Mouse (Mus musculus): Measurements from ENCODE around the gene Bag3.

DNA sequence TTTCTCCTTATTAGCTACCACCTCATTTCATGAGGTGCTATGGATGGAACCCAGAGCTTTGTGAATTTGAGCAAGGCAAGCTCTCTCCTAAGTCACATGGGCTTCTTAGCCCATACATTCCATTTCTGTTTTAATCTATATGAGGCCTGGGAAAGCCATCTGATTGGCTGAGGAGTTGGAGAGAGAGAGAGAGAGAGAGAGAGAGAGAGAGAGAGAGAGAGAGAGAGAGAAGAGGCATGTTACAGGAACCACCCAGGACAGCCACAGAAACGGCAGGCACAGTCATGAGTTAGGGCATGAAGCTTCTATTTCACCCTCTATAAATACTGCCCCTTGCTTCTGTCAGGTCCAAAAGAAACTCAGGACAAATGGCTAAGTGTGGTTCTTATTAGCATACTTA, 54.2 kb downstream of the Bag3 start:
- TF ChIP-seq CTCF (IDR thresholded peaks at IDR 0.05), result no peak
- TF ChIP-seq EP300 (IDR thresholded peaks at IDR 0.05; ENCODE audit: insufficient read depth, low read depth, low read length), result no peak
- no peak for TF ChIP-seq POLR2A (IDR thresholded peaks at IDR 0.05; ENCODE audit: insufficient read depth, low read depth, low read length)
